ENCODE assay signal across 8 mouse cellular contexts in the genomic region with DNA sequence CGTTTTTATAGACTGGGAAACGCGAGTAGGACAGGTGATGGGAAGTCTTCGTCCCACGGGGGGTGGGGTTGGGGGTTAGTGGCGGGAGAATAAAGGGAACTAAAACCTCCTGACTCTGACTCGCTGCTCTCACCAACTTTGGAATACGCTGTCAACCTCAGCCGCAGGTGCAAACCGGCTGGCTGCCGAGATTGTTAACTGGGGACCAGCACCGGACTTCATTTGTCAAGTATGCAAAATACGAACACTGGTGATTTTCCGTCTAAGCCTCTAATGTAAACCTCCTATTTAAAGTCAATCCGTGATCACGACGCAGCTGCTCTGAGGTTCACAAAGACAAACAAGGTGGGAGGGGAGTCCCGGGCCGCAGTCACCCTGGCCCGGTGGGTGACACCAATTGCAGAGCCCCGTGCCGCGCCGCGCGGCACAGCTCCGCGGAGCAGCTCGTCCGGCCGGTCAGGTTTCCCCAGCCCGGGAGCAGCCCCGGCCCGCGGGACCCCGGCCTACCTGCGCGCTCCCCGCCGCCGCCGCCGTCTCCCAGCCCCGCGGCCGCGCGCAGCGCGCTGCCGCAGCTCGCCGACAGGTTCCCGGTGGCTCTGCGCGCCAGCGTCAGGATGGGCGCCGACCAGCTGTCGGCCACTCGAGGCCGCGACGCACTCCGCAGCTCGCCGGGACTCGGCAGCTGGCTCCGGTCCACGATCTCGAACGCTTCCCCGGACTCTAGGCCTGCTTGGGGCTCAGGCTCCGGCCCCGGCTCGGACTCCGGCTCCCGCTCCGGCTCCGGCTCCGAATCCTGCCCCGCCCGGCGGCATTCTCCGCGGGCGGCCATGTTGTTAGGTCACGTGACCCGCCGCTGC. TPM values are rescaled to one million over a fixed set of nuclear protein-coding genes. Genes with fewer than 3 reads are reported as not detected.
DNase-seq lines count a peak whose midpoint lies in the region; ATAC-seq and TF ChIP-seq lines count a peak whose summit lies in the region.

A gene (minus strand): TSS at position 849 of the 857 bp plus-strand sequence.

- ATAC-seq in erythroblast, adult 5-6 weeks (replicated peaks; ENCODE audit: low FRiP score, poor library complexity, severe bottlenecking), result peak; percentile 93
- peak; percentile 76 for ATAC-seq in heart, embryonic 11.5 days (replicated peaks; ENCODE audit: insufficient number of reproducible peaks, low FRiP score, low TSS enrichment)
- ATAC-seq in kidney, embryonic 15.5 days (replicated peaks; ENCODE audit: low FRiP score), result peak; percentile 79

- TF ChIP-seq CTCF in C2C12 (IDR thresholded peaks at IDR 0.05; ENCODE audit: control insufficient read depth, insufficient read depth, insufficient read length), result no peak

- peaks cover 46% of the 10 kb centered on the region for H3K79me2 ChIP-seq in C2C12 (ENCODE audit: control insufficient read depth, insufficient read depth)

- H3K4me1 ChIP-seq in heart, embryonic 11.5 days (ENCODE audit: control insufficient read depth, insufficient read depth, low read length), result no peaks in the 10 kb centered on the region
- peaks cover 10% of the 10 kb centered on the region for H3K4me1 ChIP-seq in kidney, embryonic 15.5 days

- H3K27ac ChIP-seq in heart, embryonic 11.5 days (ENCODE audit: low read depth, low read length), result peak within 1 kb of the TSS; percentile 89
- H3K27ac ChIP-seq in kidney, embryonic 15.5 days, result peak within 1 kb of the TSS; percentile 96

- H3K79me3 ChIP-seq in C2C12 (ENCODE audit: low read depth), result peaks cover 3% of the 10 kb centered on the region

- H3K9ac ChIP-seq in heart, embryonic 11.5 days (ENCODE audit: low read depth, low read length), result peak within 1 kb of the TSS; percentile 97
- H3K9ac ChIP-seq in kidney, embryonic 15.5 days, result peak within 1 kb of the TSS; percentile 89

- peak within 1 kb of the TSS; percentile 50 for H3K4me3 ChIP-seq in C2C12 (ENCODE audit: insufficient read depth, poor library complexity, severe bottlenecking)
- peak within 1 kb of the TSS; percentile 84 for H3K4me3 ChIP-seq in heart, embryonic 11.5 days (ENCODE audit: low read depth, low read length)
- peak within 1 kb of the TSS; percentile 84 for H3K4me3 ChIP-seq in kidney, embryonic 15.5 days (replicated peaks)

- no peaks in the 10 kb centered on the region for H3K36me3 ChIP-seq in C2C12 (ENCODE audit: control insufficient read depth, insufficient read depth)
- H3K36me3 ChIP-seq in heart, embryonic 11.5 days (ENCODE audit: control insufficient read depth, insufficient read depth, low read length), result no peaks in the 10 kb centered on the region
- H3K36me3 ChIP-seq in kidney, embryonic 15.5 days, result no peaks in the 10 kb centered on the region

- peak; percentile 86 for DNase-seq in brain, adult 2 months (ENCODE audit: low read depth, low spot score)
- peak; percentile 88 for DNase-seq in liver
- peak; percentile 56 to 80 for DNase-seq in monocyte, adult 2 months (ENCODE audit: low read depth in 1 of 2, low spot score in 2 of 2)
- peak; percentile 67 to 79 for DNase-seq in spleen, postnatal 14 days (ENCODE audit: low spot score in 2 of 2)

- peak within 1 kb of the TSS; percentile 99 for H3ac ChIP-seq in C2C12 (ENCODE audit: control insufficient read depth, insufficient read length, low read depth)

- no peaks in the 10 kb centered on the region for H3K9me3 ChIP-seq in heart, embryonic 11.5 days (replicated peaks; ENCODE audit: control insufficient read depth, low read length)
- H3K9me3 ChIP-seq in kidney, embryonic 15.5 days (replicated peaks), result no peaks in the 10 kb centered on the region

- H3K27me3 ChIP-seq in C2C12 (ENCODE audit: control insufficient read depth, insufficient read depth, insufficient read length), result no peaks in the 10 kb centered on the region
- no peaks in the 10 kb centered on the region for H3K27me3 ChIP-seq in heart, embryonic 11.5 days (ENCODE audit: control insufficient read depth, insufficient read depth, low read length)
- no peaks in the 10 kb centered on the region for H3K27me3 ChIP-seq in kidney, embryonic 15.5 days

- H3K4me2 ChIP-seq in heart, embryonic 11.5 days, result peak within 1 kb of the TSS; percentile 80
- peak within 1 kb of the TSS; percentile 75 for H3K4me2 ChIP-seq in kidney, embryonic 15.5 days

- WGBS in heart, embryonic 11.5 days (ENCODE audit: insufficient replicate concordance), result under 1% methylated on average over 74 of the region's 90 CpGs
- under 1% methylated on average over 89 of the region's 90 CpGs for WGBS in kidney, embryonic 15.5 days

TF ChIP-seq in C2C12, 6 proteins besides CTCF, POLR2A, EP300 and RAD21:
- peak; percentile 28 for TF ChIP-seq MYOD1 (IDR thresholded peaks at IDR 0.05; ENCODE audit: control insufficient read depth, insufficient read length, low read depth)
- TF ChIP-seq FOSL1 (IDR thresholded peaks at IDR 0.05; ENCODE audit: insufficient read depth, low read length, poor library complexity, severe bottlenecking), result no peak

RNA-seq across cellular contexts. Expression of the gene that starts here (rescaled TPM):
- 11.1 TPM for polyA plus RNA-seq in C2C12 (2012; fragmentation: generic; extraction: Trizol)
- total RNA-seq in erythroblast, adult 5-6 weeks (2015; ENCODE audit: low replicate concordance), result 7.3 and 8.6 TPM in 2 replicates
- 7.6 and 7.7 TPM in 2 replicates for total RNA-seq in erythroblast, adult 5-6 weeks (2017; ENCODE audit: low replicate concordance)
- 19.5 and 20.0 TPM in 2 replicates for polyA plus RNA-seq in heart, embryonic 11.5 days (2014; fragmentation: Nextera tagmentation; extraction: Ambion mirVana)
- 25.7 and 27.9 TPM in 2 replicates for polyA plus RNA-seq in kidney, embryonic 15.5 days (2015; fragmentation: Nextera tagmentation; extraction: Ambion mirVana)

Comparison
In these comparisons a context has a peak if more than half of its experiments do, and no peak if none do; other contexts are left out.
1. Peak in every context shown above with its lines: DNase-seq, ATAC-seq, H3K4me3 ChIP-seq and H3K27ac ChIP-seq.